Mouse (Mus musculus): ENCODE results near the gene Kncn. TPM values are rescaled to one million over a fixed set of nuclear protein-coding genes. Genes with fewer than 3 reads are reported as not detected.

Kncn gene
- total RNA-seq, 1 experiment from 2014 or later: not detected

- ATAC-seq (replicated peaks; ENCODE audit: low read depth, poor library complexity, severe bottlenecking): no peak
These were observed 11.0 kb upstream of the Kncn start for GRCm38 (mm10) chr4:115873231-115873630.

DNA sequence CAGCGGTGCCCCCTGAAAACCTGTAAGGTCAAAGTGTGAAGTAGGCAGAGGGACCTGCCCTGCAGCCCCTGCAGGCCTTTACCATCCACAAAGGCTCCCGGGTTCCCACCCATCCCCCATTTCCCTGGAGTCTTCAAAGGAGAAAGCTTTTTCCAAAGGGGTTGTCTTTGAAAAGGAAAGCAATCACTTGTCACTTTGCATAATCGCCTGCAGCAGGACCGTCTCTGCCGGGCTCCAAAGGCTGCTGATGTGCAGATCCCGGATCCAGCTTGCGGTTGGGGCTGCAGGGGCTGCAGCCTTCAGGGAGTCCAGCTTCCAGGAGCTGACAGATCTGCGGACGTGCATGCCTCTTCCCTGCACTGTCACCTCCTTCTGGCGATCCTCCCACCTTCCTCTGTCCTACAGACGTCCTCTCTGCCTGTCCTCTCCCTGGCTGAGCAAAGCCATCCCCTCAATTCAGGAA, 6.0 kb upstream of the Kncn start:
- ATAC-seq (replicated peaks; ENCODE audit: low read depth, poor library complexity, severe bottlenecking): no peak

DNA sequence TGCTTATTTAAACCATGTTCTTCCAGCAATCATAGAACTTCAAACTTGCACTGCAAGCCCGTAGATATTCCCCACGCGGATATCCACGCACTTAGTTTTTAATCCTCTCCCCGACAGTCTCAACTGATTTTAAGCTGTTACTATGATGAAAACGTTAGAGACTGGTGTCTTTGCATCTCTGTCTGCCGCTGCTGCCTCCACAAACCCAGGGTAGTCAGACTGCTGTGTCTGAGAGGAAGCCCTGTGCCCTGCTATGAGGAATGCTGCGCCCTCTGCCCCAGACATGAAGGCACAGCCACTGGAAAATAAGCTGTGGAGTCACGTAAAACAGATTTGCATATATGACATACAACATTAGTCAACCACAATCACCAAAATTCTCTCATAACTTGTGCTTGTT, 5.4 kb upstream of the Kncn start:
- no peak for ATAC-seq (replicated peaks; ENCODE audit: low read depth, poor library complexity, severe bottlenecking)

- no peak for ATAC-seq (replicated peaks; ENCODE audit: low read depth, poor library complexity, severe bottlenecking)
These were observed 3.0 kb upstream of the Kncn start for GRCm38 (mm10) chr4:115881183-115881582.

GRCm38 (mm10) chr4:115882195-115882594, 2.0 kb upstream of the Kncn start:
- no peak for ATAC-seq (replicated peaks; ENCODE audit: low read depth, poor library complexity, severe bottlenecking)

DNA sequence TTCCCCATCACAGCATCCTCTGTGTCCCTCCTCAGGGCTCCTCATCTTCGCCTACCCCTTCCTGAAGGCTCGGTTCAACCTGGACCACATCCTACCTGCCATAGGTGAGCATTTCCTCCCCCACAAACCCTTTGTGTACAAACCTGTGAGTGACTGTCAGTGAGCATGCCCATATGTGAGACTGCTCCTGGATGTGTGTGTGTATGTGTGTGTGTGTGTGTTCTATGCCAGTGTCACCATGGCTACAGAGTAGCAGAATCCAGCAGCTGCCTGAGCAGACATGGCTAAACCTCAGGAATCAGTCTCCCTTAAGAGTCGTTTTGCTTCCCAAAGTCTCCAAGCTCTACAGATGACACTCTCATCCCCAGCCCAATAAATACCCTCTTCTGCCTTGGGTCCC, 1.6 kb downstream of the Kncn start:
- no peak for ATAC-seq (replicated peaks; ENCODE audit: low read depth, poor library complexity, severe bottlenecking)

GRCm38 (mm10) chr4:115886875-115887274, 2.7 kb downstream of the Kncn start:
- ATAC-seq (replicated peaks; ENCODE audit: low read depth, poor library complexity, severe bottlenecking): peak; percentile 42

DNA sequence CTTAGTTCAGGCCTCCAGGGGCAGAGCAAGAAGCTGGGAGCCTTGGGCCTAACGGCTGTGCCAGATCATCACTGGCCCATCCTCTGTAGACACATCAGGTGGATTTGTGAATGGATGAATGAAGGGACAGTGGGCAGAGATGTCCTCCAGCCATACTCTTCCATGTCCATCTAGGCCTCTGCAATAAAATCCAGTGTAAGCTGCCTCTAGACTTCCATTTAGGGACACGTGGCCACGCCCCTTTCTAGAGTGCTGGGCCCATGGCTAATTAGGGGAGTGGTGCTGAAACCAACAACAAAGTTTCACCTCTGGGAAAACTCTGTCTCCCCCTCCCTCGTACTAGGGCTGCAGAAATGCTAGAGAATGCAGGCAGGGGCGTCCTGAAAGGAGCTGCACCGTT, 5.9 kb downstream of the Kncn start:
- ATAC-seq (replicated peaks; ENCODE audit: low read depth, poor library complexity, severe bottlenecking): no peak

- peak; percentile 55 for ATAC-seq (replicated peaks; ENCODE audit: low read depth, poor library complexity, severe bottlenecking)
These were observed 6.4 kb downstream of the Kncn start, which contains the start of gene 6430628N08Rik for GRCm38 (mm10) chr4:115890553-115890952. Gene 6430628N08Rik, plus strand, starts transcription at chr4:115890665.

DNA sequence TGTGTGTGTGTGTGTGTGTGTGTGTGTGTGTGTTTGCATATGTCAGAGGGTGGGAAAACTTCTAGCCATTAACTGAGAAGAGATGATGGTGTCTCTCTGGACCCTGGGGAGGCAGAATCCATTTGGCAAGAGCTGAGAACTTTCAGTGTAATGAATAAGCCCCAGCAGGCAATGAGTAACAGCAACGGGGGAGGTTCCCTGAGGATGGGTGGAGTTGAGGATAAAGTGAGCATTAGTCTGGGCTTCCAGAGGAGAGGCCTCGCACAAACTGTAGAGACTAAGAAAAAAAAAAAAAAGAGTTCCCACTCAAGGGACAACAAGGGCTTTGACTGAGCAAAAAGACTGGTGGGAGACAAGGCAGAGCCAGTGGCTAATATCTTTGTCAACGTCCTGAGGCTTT, 10.1 kb downstream of the Kncn start:
- ATAC-seq (replicated peaks; ENCODE audit: low read depth, poor library complexity, severe bottlenecking): no peak

- ATAC-seq (replicated peaks; ENCODE audit: low read depth, poor library complexity, severe bottlenecking): peak; percentile 43
These were observed 13.9 kb downstream of the Kncn start for GRCm38 (mm10) chr4:115897901-115898631.

DNA sequence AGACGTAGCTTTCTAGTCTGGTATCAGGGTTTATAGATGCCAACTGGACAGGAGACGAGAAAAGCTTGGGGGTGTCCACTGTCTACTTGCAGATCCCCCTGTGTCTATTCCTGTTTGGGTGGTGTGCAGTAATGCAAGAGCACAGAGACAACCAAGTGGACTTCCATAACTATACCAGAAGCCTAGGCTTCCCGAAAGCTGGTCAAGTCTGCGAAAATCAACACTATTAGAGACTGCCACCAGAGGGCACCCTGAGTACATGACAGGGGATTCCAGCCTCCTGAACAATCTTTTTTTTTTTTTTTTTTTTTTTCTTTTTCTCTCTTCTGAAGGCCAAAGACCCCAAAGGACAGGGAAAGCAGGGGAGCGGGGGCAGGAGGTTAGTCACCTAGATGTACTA, 18.6 kb downstream of the Kncn start:
- ATAC-seq (replicated peaks; ENCODE audit: low read depth, poor library complexity, severe bottlenecking): peak; percentile 77

- no peak for ATAC-seq (replicated peaks; ENCODE audit: low read depth, poor library complexity, severe bottlenecking)
These were observed 20.2 kb downstream of the Kncn start for GRCm38 (mm10) chr4:115904375-115904774.

GRCm38 (mm10) chr4:115905701-115906100, 21.5 kb downstream of the Kncn start:
- no peak for ATAC-seq (replicated peaks; ENCODE audit: low read depth, poor library complexity, severe bottlenecking)

DNA sequence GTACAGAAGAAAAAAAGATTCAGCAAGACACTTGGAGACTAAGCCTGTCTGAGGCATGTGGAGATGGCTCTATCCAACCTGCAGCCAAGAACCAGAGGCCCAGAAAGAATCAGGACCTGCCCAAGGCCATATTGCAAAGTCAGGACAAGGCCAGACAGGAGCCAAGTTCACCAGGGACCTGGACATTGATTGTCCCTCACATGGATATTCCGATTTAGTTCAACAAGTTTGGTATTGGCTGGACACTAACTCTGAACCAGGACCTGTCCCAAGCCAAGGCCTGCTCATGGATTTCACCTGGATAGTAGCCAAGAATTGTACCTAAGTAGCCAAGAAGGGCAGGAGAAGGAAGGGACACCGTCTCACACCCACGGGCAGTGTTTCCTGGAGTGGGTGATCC, 22.6 kb downstream of the Kncn start:
- ATAC-seq (replicated peaks; ENCODE audit: low read depth, poor library complexity, severe bottlenecking): no peak

DNA sequence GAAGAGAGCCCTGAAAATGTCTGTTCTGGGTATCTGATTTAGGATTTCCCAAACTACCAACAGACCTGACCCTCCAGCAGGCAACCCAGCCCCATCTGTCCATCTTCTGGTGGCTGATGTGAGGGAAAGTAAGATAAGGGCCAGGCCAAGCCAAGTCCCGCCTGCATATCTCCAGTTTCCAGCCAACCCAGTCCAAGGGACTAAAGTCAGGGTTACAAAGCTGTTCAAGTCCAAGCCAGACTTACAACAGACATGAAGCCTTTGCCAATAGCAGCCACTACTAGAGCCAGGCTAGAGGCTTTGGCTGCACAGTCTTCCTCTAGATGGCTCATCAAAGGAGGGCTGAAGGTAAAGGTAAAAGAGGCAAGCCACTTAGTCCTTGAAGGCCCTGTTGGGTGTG, 23.8 kb downstream of the Kncn start:
- ATAC-seq (replicated peaks; ENCODE audit: low read depth, poor library complexity, severe bottlenecking): no peak

DNA sequence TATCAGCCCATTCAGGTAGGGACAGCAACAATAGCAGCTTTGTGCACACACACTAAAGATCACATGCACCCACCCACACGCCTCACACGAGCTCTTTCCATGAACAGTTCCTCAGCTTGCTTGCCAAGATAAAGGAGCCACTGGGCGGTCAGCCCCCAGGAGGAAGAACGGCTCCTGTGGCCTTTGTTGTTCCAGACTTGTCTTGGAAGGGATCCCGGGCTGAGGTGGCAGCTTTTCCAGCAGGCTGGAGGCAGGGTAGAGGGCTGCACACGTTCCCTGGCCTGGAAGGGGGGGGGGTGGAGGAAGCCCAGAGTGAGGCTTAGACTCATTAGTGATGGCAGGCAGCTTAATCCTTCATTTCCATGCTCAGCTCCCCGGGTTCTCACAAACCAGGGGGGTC, 24.4 kb downstream of the Kncn start:
- ATAC-seq (replicated peaks; ENCODE audit: low read depth, poor library complexity, severe bottlenecking): no peak

DNA sequence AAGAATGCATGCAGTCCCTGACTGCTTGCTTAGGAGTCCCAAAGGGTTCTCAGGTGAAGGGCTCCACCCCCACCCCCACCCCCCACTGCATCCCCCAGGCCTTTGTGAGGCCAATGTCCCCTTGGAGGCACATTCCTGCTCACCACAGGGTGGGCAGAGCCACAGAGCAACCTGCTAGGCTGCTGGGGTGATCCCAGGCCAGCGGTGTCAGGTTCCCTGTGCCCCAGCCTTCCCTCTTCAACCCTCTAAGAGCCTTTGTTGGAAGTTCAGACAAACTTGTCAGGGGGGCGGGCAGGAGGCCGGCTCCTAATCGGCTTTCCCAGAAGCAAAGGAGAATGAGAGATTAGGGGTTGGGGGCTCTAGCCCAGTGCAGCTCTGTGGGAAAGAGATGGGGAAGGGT, 27.4 kb downstream of the Kncn start:
- no peak for ATAC-seq (replicated peaks; ENCODE audit: low read depth, poor library complexity, severe bottlenecking)

DNA sequence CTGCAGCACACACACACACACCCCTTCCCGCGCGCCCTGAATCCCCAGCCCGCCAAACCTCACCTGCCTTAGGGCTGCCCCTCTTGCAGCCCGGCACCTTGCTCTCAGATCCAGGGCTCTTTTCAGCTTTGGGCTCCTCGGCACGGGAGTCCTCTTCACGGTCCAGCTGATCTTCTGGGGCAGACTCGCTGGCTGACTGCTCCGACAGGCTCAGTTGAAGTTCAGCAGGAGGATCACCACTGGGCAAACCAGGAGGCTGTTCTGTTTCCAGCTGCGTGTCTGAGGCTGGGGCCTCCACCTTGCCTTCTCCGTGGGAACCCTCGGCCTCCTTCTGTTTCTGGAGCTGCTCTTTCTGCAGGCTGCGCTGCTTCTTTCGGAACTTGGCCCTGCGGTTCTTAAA, 35.7 kb downstream of the Kncn start:
- ATAC-seq (replicated peaks; ENCODE audit: low read depth, poor library complexity, severe bottlenecking): no peak

GRCm38 (mm10) chr4:115922688-115923087, 38.5 kb downstream of the Kncn start:
- ATAC-seq (replicated peaks; ENCODE audit: low read depth, poor library complexity, severe bottlenecking): no peak

DNA sequence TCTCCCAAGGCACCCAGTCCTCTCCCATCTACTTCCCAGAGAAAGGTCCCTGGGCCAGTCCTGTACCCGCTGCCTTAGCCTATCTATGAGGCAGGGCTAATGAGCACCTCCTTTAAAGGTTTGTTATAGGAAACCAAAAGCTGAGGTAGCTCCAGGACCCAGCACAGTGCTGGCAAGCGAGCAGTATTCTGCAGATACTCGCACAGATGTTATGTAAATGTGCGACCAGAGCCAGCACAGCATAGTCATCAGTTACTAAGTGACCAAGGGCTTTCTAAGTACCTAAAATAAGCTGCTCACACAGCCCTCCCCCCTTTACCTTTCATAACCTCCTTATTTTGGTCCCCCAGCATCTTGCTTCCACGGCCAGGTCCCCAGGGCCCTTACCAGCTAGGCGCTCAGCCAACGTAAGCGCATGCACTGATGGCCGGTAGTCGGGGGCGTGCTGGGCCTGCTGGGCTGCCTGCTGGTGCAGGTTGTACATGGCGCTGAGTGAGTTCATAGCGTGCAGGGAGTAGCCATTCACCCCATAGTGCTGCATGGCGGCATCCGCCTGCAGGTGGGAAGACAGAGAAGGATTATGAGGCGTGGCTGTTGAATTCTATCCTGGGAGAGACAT, 39.2 kb downstream of the Kncn start:
- ATAC-seq (replicated peaks; ENCODE audit: low read depth, poor library complexity, severe bottlenecking): no peak

DNA sequence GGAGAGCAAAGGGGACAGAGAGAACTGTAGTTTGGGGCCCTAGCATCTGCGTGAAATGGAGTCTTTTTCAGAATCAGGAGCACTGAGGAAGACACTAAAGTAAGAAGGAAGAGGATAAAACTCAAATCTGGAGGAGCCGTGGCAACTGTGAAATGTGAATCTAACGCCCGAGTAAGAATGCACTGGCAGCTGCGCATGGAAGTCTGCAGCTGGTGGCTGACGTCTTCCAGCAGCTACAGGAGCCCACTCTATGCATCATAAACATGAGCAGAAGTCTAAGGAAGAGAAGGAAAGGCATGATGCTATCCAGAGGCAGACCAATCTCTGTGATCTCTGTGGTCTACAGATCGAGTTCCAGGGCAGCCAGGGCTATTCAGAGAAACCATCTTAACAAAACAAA, 43.4 kb downstream of the Kncn start:
- no peak for ATAC-seq (replicated peaks; ENCODE audit: low read depth, poor library complexity, severe bottlenecking)

Data from common myeloid progenitor, adult 5-6 weeks (primary cell).